Mouse (Mus musculus) liver, adult 2 months (tissue): ENCODE results near the gene Tmcc3. TPM values are rescaled to one million over a fixed set of nuclear protein-coding genes. Genes with fewer than 3 reads are reported as not detected.

Experiments used
- DNase-seq: peaks from one replicate; pipeline ENCODE4 v3.0.0-alpha.2; 2011; ENCODE audit warnings: low read depth, low spot score; ENCODE audit errors: extremely low read depth
- H3K27ac ChIP-seq: fragments of 200-500 bp; replicated peaks from 2 replicates; pipeline ENCODE4 v1.5.1; 2012; ENCODE audit warnings: low read depth, mild to moderate bottlenecking, control low read depth, inconsistent platforms, low read length; ENCODE audit not compliant: insufficient read depth
- H3K27me3 ChIP-seq: fragments of 200-500 bp; 2 replicates; pipeline ENCODE4 v1.6.1; 2012; ENCODE audit warnings: mild to moderate bottlenecking, moderate library complexity, low read length, inconsistent platforms; ENCODE audit not compliant: control insufficient read depth, insufficient read depth
- H3K36me3 ChIP-seq: fragments of 200-500 bp; 2 replicates; pipeline ENCODE4 v1.6.1; 2012; ENCODE audit warnings: low read length, inconsistent platforms; ENCODE audit not compliant: control insufficient read depth, insufficient read depth
- H3K4me1 ChIP-seq: fragments of 200-500 bp; 2 replicates; pipeline ENCODE4 v1.6.1; 2011; ENCODE audit warnings: low read length; ENCODE audit not compliant: control insufficient read depth, insufficient read depth
- H3K4me3 ChIP-seq: fragments of 200-500 bp; 2 replicates; pipeline ENCODE4 v1.5.1; 2011; ENCODE audit warnings: low read depth, mild to moderate bottlenecking, control low read depth, low read length, moderate library complexity; ENCODE audit not compliant: insufficient read depth
- H3K79me2 ChIP-seq: fragments of 200-500 bp; 2 replicates; pipeline ENCODE4 v1.6.1; 2012; ENCODE audit warnings: inconsistent platforms, mild to moderate bottlenecking, low read length, moderate library complexity; ENCODE audit not compliant: control insufficient read depth, insufficient read depth
- H3K9ac ChIP-seq: fragments of 200-500 bp; 2 replicates; pipeline ENCODE4 v1.6.1; 2012; ENCODE audit warnings: low read depth, mild to moderate bottlenecking, control low read depth, inconsistent platforms, low read length
- CTCF ChIP-seq: fragments of 200-500 bp; IDR thresholded peaks from 2 replicates; pipeline ENCODE4 v1.5.1; 2011; ENCODE audit warnings: low read depth, low read length, control low read depth
- POLR2A ChIP-seq: fragments of 200-500 bp; IDR thresholded peaks from 2 replicates; pipeline ENCODE4 v1.6.1; 2011; ENCODE audit warnings: low read length, control low read depth; ENCODE audit not compliant: insufficient read depth; ENCODE audit errors: extremely low read depth
- WGBS: fragments of 180-500 bp; shearing (Covaris S2); methylation state at CpG from one replicate; pipeline ENCODE4 v1.1.7; 2018; 5-methylcytosine and 5-hydroxymethylcytosine counted together
- polyA plus RNA-seq: library from polyadenylated mRNA; depleted of rRNA; stranded (reverse); fragments of >200 nt; gene quantifications from 2 replicates; pipeline ENCODE4 v1.2.3, GENCODE M21; 2012
- total RNA-seq: library from RNA; depleted of rRNA; stranded (reverse); fragments of >200 nt; gene quantifications from 2 replicates; pipeline ENCODE4 v1.2.3, GENCODE M21; 2014

The Tmcc3 gene
- total and polyA plus RNA-seq, 2 experiments: 3.2 to 7.9 TPM

- Histone ChIP-seq H3K27me3 (no peaks in the 10 kb centered on the region; the same call in 1 of the 2 replicates), H3K9ac (no peak overlapping the region), H3K4me1 (no peaks in the 10 kb centered on the region), H3K4me3 (no peak overlapping the region), H3K79me2 (no peaks in the 10 kb centered on the region), H3K36me3 (no peaks in the 10 kb centered on the region), H3K27ac (no peak overlapping the region)
- TF ChIP-seq CTCF (no peak), POLR2A (no peak)
- 66% methylated on average over 12 of the region's 12 CpGs for WGBS
- no peak for DNase-seq
Measured at GRCm38 (mm10) chr10:94426000-94426920, 114.5 kb downstream of the Tmcc3 start.

DNA sequence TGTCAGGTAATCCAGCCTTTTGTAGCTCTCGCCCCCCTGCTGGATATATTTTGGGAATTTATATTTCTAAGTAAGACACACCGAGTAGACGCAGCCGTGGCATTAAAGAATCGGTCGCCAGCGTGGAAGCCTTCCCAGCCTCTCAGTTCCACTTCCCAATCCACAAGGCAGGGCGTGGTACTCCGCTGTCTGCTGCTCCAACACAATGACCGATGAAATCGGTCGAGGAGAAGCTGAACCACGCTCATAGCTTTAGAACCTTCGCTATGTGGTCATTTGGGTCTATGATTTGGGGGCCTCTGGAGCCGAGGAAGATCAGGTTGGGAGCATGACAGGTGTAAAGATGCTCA lies 115.1 kb downstream of the Tmcc3 start:
- Histone ChIP-seq H3K4me3 (no peak overlapping the region), H3K9ac (no peak overlapping the region), H3K4me1 (no peaks in the 10 kb centered on the region), H3K79me2 (no peaks in the 10 kb centered on the region), H3K36me3 (no peaks in the 10 kb centered on the region), H3K27me3 (no peaks in the 10 kb centered on the region; the same call in 1 of the 2 replicates), H3K27ac (no peak overlapping the region)
- TF ChIP-seq POLR2A: no peak
- no peak for TF ChIP-seq CTCF
- WGBS: 89% methylated on average over 15 of the region's 15 CpGs
- DNase-seq: no peak

DNA sequence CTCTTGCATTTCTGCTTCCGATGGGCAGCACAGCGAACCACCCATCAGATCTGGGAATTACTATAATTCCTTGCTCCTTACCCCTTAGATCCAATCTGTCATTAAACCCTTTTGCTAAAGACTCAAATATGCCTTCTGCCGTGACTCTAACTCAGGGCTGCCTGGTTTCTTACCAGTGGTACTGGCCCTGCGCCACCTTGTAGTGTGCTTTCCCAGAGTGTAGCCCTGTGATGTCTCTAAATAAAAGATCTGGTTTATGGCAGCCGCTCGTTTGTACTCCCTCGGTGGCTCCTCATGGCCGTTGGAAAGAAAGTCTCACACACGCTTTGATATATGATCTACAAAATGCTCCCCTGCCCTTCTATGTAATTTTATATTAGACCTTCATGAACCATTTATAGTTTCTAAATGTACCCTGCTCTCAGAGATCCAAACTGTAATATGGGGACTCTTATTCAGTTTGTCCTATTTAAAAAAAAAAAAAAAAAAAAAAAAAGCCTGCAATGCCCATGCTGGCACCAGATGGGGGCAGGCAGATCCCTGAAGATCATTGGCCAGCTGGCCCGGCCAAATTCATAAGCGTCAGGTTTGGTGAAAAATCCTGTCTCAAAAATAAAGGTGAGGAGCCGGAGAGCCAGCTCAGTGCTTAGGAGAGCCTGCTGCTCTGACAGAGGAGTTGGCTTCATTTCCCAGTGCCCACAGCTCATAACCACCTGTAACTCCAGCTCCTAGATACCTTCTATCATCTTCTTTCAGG lies 116.6 kb downstream of the Tmcc3 start:
- Histone ChIP-seq H3K79me2 (no peaks in the 10 kb centered on the region), H3K27me3 (no peaks in the 10 kb centered on the region; the same call in 1 of the 2 replicates), H3K36me3 (no peaks in the 10 kb centered on the region), H3K27ac (no peak overlapping the region), H3K4me3 (no peak overlapping the region), H3K9ac (no peak overlapping the region), H3K4me1 (no peaks in the 10 kb centered on the region)
- no peak for DNase-seq
- TF ChIP-seq POLR2A: no peak
- peak; percentile 27; the same call in 1 of the 2 replicates for TF ChIP-seq CTCF
- 82% methylated on average over 12 of the region's 12 CpGs for WGBS

GRCm38 (mm10) chr10:94430566-94430965 lies 118.8 kb downstream of the Tmcc3 start:
- no peak overlapping the region for H3K4me3 ChIP-seq
- no peak for TF ChIP-seq POLR2A
- TF ChIP-seq CTCF: no peak
- H3K79me2 ChIP-seq: no peaks in the 10 kb centered on the region
- WGBS: 82% methylated on average over 6 of the region's 6 CpGs
- no peaks in the 10 kb centered on the region for H3K4me1 ChIP-seq
- H3K27ac ChIP-seq: no peak overlapping the region
- no peaks in the 10 kb centered on the region for H3K36me3 ChIP-seq
- DNase-seq: no peak
- no peak overlapping the region for H3K9ac ChIP-seq
- no peaks in the 10 kb centered on the region; the same call in 1 of the 2 replicates for H3K27me3 ChIP-seq

- no peaks in the 10 kb centered on the region for H3K4me1 ChIP-seq
- H3K27ac ChIP-seq: no peak overlapping the region
- H3K27me3 ChIP-seq: no peaks in the 10 kb centered on the region; the same call in 1 of the 2 replicates
- H3K4me3 ChIP-seq: no peak overlapping the region
- H3K79me2 ChIP-seq: no peaks in the 10 kb centered on the region
- WGBS: 61% methylated on average over 5 of the region's 5 CpGs
- no peaks in the 10 kb centered on the region for H3K36me3 ChIP-seq
- no peak overlapping the region for H3K9ac ChIP-seq
- DNase-seq: no peak
- TF ChIP-seq POLR2A: no peak
- no peak for TF ChIP-seq CTCF
Measured at GRCm38 (mm10) chr10:94432933-94433332, 121.2 kb downstream of the Tmcc3 start.
